Mouse (Mus musculus): ENCODE results near the gene Sf3a1.

The Sf3a1 gene

DNA sequence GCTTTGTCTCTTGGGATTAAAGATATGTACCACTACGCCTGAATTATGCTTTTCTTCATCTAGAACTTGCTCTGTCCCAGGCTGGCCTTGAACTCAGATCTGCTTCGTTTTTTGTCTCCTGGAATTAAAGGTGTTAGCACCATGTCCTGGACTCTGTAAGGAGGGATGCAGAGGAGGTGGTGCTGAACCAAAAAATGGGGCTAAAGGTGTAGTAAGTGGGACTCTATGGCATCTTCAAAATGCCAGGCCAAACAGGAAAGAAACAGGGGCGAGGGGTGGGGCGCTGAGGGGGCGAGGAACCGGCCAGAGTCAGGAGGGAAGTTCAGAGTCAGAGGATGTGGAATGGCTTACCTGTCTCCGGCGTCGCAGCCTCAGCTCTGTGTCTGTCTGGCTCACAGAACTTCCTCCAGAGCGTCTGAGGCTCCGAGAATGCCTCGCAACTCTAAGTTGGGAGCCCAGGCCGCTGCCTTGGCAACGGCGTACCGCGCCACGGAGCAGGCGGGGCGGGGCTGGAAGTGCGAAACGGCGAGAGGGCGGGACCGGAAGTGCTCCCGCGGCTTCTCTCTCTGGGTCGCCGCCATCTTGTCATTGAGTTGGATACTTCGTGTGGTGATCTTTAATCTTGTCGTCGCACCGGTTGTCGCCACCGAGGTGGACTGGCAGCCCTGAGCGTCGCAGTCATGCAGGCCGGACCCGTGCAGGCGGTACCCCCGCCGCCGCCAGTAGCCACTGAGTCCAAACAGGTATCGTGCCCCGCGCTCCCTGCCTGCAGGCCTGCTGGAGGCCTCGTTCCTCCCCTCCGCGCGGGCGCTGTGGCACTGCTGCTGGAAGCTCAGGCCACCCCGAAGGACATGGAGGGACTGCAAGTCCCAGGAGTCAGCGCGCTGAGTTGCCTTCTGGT is at the start of gene Sf3a1, which contains the start of gene Ccdc157:
TSS of gene Sf3a1 (plus strand) at position 543 of the 901 bp plus-strand sequence.
TSS of gene Ccdc157 (minus strand) at position 486 of the 901 bp plus-strand sequence.
- TF ChIP-seq GATA4 (IDR thresholded peaks at IDR 0.05; ENCODE audit: insufficient replicate concordance, low read length), result no peak; the same call in 1 of the 2 replicates

DNA sequence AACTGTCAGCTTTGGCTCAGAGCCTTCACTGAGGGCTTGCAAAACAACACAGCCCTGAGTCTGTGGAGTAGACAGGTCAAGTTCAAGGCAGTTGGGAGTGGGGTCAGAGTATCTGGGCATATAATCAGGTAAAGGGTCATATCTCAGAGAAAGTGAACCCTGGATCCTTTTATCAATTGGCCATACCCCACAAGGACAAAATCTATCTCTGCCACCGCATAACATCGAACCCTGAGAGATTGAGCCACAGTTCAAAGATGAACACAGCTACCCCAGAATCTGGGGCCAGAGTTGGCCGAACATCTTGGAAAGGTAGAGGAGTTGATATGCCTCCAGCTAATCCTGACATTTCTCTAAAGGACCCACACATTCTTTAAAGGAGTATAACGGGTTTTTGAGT is 48.1 kb upstream of the Sf3a1 start:
- TF ChIP-seq GATA4 (IDR thresholded peaks at IDR 0.05; ENCODE audit: insufficient replicate concordance, low read length), result peak; percentile 91

GRCm38 (mm10) chr11:4112861-4113260 is 47.3 kb upstream of the Sf3a1 start:
- peak; percentile 49; the same call in 1 of the 2 replicates for TF ChIP-seq GATA4 (IDR thresholded peaks at IDR 0.05; ENCODE audit: insufficient replicate concordance, low read length)

GRCm38 (mm10) chr11:4113496-4113895 is 46.7 kb upstream of the Sf3a1 start:
- no peak for TF ChIP-seq GATA4 (IDR thresholded peaks at IDR 0.05; ENCODE audit: insufficient replicate concordance, low read length)

- no peak for TF ChIP-seq GATA4 (IDR thresholded peaks at IDR 0.05; ENCODE audit: insufficient replicate concordance, low read length)
Measured at GRCm38 (mm10) chr11:4113970-4114369, 46.2 kb upstream of the Sf3a1 start.

GRCm38 (mm10) chr11:4115407-4115806 is 44.7 kb upstream of the Sf3a1 start:
- no peak for TF ChIP-seq GATA4 (IDR thresholded peaks at IDR 0.05; ENCODE audit: insufficient replicate concordance, low read length)

- TF ChIP-seq GATA4 (IDR thresholded peaks at IDR 0.05; ENCODE audit: insufficient replicate concordance, low read length), result peak; percentile 99
Measured at GRCm38 (mm10) chr11:4116458-4117141, 43.5 kb upstream of the Sf3a1 start.

- TF ChIP-seq GATA4 (IDR thresholded peaks at IDR 0.05; ENCODE audit: insufficient replicate concordance, low read length), result peak; percentile 50; the same call in 1 of the 2 replicates
Measured at GRCm38 (mm10) chr11:4117372-4118071, 42.6 kb upstream of the Sf3a1 start.

DNA sequence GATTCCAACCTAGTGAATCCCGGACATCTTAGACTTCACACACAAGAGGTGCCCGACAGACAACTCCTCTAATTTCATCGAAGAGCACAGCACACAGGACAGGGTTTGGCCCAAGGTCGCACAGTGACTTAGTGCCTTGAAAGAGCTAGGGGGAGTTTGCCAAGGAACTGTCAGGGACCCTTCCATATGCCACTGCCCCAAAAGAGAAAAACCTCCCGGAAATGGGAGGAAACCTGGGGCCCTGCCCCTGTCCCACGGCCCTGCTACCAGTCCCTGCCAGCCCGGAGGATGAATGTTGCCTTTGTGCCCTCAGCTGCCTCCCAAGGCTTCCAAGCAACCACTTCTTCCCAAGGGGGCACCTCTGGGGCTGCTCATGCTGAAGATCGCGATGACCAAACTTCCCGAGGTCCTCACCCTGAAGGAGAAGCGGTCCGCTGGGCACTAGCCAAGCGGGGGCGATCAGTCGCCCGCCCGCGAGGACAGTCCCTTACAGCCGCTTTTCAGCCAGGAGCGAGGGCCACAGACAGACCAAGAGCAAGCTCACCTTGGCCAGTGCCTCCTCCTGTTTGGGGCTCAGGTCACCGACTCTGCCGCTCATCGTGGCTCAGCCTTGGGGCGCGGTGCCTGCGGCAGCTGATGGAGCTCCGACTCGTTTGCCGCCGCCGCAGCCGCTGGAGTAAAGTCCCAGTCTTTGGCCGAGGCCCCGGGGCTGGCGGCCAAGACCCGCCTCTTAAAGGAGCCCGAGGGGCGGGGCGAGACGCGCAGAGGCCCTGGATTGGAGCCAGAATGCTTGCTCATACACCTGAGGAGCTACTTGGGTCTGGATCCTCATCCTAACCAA is 41.8 kb upstream of the Sf3a1 start:
- TF ChIP-seq GATA4 (IDR thresholded peaks at IDR 0.05; ENCODE audit: insufficient replicate concordance, low read length), result no peak

DNA sequence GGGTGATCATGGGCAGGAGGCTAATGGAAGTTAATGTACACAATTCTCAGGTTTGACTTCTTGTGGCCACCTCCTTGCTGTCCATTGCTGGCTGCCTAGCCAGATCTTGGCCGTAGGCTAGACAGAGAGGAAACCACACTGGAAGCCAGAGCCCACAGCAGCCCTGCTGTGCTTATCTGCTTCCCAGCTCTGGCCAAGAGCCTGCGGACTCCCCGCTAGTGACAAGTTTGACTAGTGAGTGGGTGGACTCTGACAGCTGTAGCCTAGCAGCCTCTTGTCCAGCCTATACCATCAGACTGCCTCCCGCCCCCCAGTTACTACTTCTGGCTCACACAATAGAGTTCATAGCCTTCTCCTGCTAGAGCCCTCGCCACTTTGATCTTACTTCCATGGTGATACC is 40.5 kb upstream of the Sf3a1 start:
- TF ChIP-seq GATA4 (IDR thresholded peaks at IDR 0.05; ENCODE audit: insufficient replicate concordance, low read length), result no peak

- no peak for TF ChIP-seq GATA4 (IDR thresholded peaks at IDR 0.05; ENCODE audit: insufficient replicate concordance, low read length)
Measured at GRCm38 (mm10) chr11:4121691-4122090, 38.5 kb upstream of the Sf3a1 start.

GRCm38 (mm10) chr11:4122226-4122625 is 37.9 kb upstream of the Sf3a1 start:
- 0 out of 2 replicates have a peak, but pooled peaks have one; percentile 9 for TF ChIP-seq GATA4 (IDR thresholded peaks at IDR 0.05; ENCODE audit: insufficient replicate concordance, low read length)

GRCm38 (mm10) chr11:4122742-4123579 is 37.2 kb upstream of the Sf3a1 start, which contains the start of gene Sec14l2:
Gene Sec14l2, minus strand, starts transcription at chr11:4123415.
- no peak for TF ChIP-seq GATA4 (IDR thresholded peaks at IDR 0.05; ENCODE audit: insufficient replicate concordance, low read length)

All from liver, adult (tissue).